Mouse (Mus musculus): Measurements from ENCODE around the gene Ctf1.
"Not testable (repeated sequence)": the region's sequence is repeated elsewhere in the genome, so short reads cannot be mapped to it uniquely, and the experiment has no call there.

- TF ChIP-seq POLR2A, CTCF (IDR thresholded peaks at IDR 0.05; ENCODE audit: extremely low read depth, insufficient read depth, low read length): not testable (repeated sequence)
Observed at GRCm38 (mm10) chr7:127693730-127694129, 18.8 kb upstream of the Ctf1 start.

Data from cortical plate, adult 2 months (tissue).